Mouse (Mus musculus) forebrain, embryonic 12.5 days (tissue): Measurements from ENCODE around the gene Gal3st3. TPM values are rescaled to one million over a fixed set of nuclear protein-coding genes. Genes with fewer than 3 reads are reported as not detected.
"Not testable (repeated sequence)": the region's sequence is repeated elsewhere in the genome, so short reads cannot be mapped to it uniquely, and the experiment has no call there.

ENCODE experiments used
- ATAC-seq: fragments of 200-750 bp; cut with Nextera tagmentation; 2 replicates; pipeline ENCODE4 v1.8.0; 2017; ENCODE audit warnings: moderate TSS enrichment; ENCODE audit not compliant: low FRiP score
- H3K27ac ChIP-seq: fragments of 300-500 bp; sonication (generic); 2 replicates; pipeline ENCODE4 v1.5.1; 2016; ENCODE audit warnings: mild to moderate bottlenecking
- H3K27me3 ChIP-seq: fragments of 300-500 bp; sonication (generic); 2 replicates; pipeline ENCODE4 v1.6.1; 2016; ENCODE audit warnings: mild to moderate bottlenecking
- H3K36me3 ChIP-seq: fragments of 300-500 bp; sonication (generic); replicated peaks from 2 replicates; pipeline ENCODE4 v1.6.1; 2016; ENCODE audit warnings: mild to moderate bottlenecking
- H3K4me1 ChIP-seq: fragments of 300-500 bp; sonication (generic); 2 replicates; pipeline ENCODE4 v1.6.1; 2016
- H3K4me2 ChIP-seq: fragments of 300-500 bp; sonication (generic); 2 replicates; pipeline ENCODE4 v1.6.1; 2016; ENCODE audit warnings: mild to moderate bottlenecking, moderate library complexity
- H3K4me3 ChIP-seq: fragments of 300-500 bp; sonication (generic); replicated peaks from 2 replicates; pipeline ENCODE4 v1.5.1; 2016; ENCODE audit warnings: mild to moderate bottlenecking
- H3K9ac ChIP-seq: fragments of 300-500 bp; sonication (generic); 2 replicates; pipeline ENCODE4 v1.6.1; 2016; ENCODE audit warnings: mild to moderate bottlenecking
- H3K9me3 ChIP-seq: fragments of 300-500 bp; sonication (generic); 2 replicates; pipeline ENCODE4 v1.6.1; 2016
- WGBS: fragments of 180-500 bp; shearing (Covaris S2); methylation state at CpG from one replicate; pipeline ENCODE4 v1.1.7; 2016; 5-methylcytosine and 5-hydroxymethylcytosine counted together
- polyA plus RNA-seq: library from polyadenylated mRNA; unstranded; fragments of >200 nt; fragmentation: Nextera tagmentation; extraction: Ambion mirVana; gene quantifications from 2 replicates; pipeline ENCODE4 v1.2.1, GENCODE M21; 2016

Gal3st3 gene
- polyA plus RNA-seq, 1 experiment from 2014 or later: 17.5 TPM

GRCm38 (mm10) chr19:5323801-5324200 lies 25.7 kb downstream of the Gal3st3 start:
- Histone ChIP-seq H3K9me3 (no peaks in the 10 kb centered on the region), H3K4me2 (no peak overlapping the region), H3K27ac (no peak overlapping the region), H3K4me3 (no peak overlapping the region), H3K36me3 (no peaks in the 10 kb centered on the region), H3K27me3 (no peaks in the 10 kb centered on the region), H3K4me1 (no peaks in the 10 kb centered on the region), H3K9ac (no peak overlapping the region)
- no peak for ATAC-seq
- 65% methylated on average over 17 of the region's 17 CpGs for WGBS

GRCm38 (mm10) chr19:5327970-5328369 lies 29.8 kb downstream of the Gal3st3 start:
- Histone ChIP-seq H3K4me2 (no peak overlapping the region), H3K4me3 (no peak overlapping the region), H3K9me3 (no peaks in the 10 kb centered on the region), H3K27me3 (no peaks in the 10 kb centered on the region), H3K36me3 (no peaks in the 10 kb centered on the region), H3K27ac (no peak overlapping the region), H3K4me1 (no peaks in the 10 kb centered on the region), H3K9ac (no peak overlapping the region)
- 81% methylated on average over 19 of the region's 19 CpGs for WGBS
- no peak for ATAC-seq

GRCm38 (mm10) chr19:5334741-5335140 lies 36.6 kb downstream of the Gal3st3 start:
- Histone ChIP-seq H3K36me3 (no peaks in the 10 kb centered on the region), H3K27ac (no peak overlapping the region), H3K27me3 (no peaks in the 10 kb centered on the region), H3K4me2 (no peak overlapping the region), H3K9ac (no peak overlapping the region), H3K9me3 (no peaks in the 10 kb centered on the region), H3K4me3 (no peak overlapping the region), H3K4me1 (no peaks in the 10 kb centered on the region)
- no peak for ATAC-seq
- WGBS: 86% methylated on average over 5 of the region's 5 CpGs

GRCm38 (mm10) chr19:5335441-5335840 lies 37.3 kb downstream of the Gal3st3 start, which contains the start of gene Catsper1:
Catsper1 (plus strand) TSS chr19:5335741.
- Histone ChIP-seq H3K9ac (no peak within 1 kb of the TSS), H3K36me3 (no peaks in the 10 kb centered on the region), H3K9me3 (no peaks in the 10 kb centered on the region), H3K4me2 (no peak within 1 kb of the TSS), H3K4me1 (no peaks in the 10 kb centered on the region), H3K27ac (no peak within 1 kb of the TSS), H3K27me3 (no peaks in the 10 kb centered on the region), H3K4me3 (no peak within 1 kb of the TSS)
- 86% methylated on average over 6 of the region's 6 CpGs for WGBS
- ATAC-seq: no peak

- no peak for ATAC-seq
- no peaks in the 10 kb centered on the region for H3K27me3 ChIP-seq
- no peak overlapping the region for H3K27ac ChIP-seq
- no peak overlapping the region for H3K4me2 ChIP-seq
- H3K4me3 ChIP-seq: no peak overlapping the region
- 20% methylated on average over 5 of the region's 5 CpGs for WGBS
- no peak overlapping the region for H3K9ac ChIP-seq
- H3K9me3 ChIP-seq: no peaks in the 10 kb centered on the region
- H3K36me3 ChIP-seq: no peaks in the 10 kb centered on the region
- no peaks in the 10 kb centered on the region for H3K4me1 ChIP-seq
These were observed 39.8 kb downstream of the Gal3st3 start for GRCm38 (mm10) chr19:5337975-5338374.

GRCm38 (mm10) chr19:5341360-5341759 lies 43.2 kb downstream of the Gal3st3 start:
- Histone ChIP-seq H3K27me3 (no peaks in the 10 kb centered on the region), H3K9ac (no peak overlapping the region), H3K4me1 (no peaks in the 10 kb centered on the region), H3K4me3 (no peak overlapping the region), H3K27ac (no peak overlapping the region), H3K36me3 (no peaks in the 10 kb centered on the region), H3K9me3 (no peaks in the 10 kb centered on the region), H3K4me2 (no peak overlapping the region)
- WGBS: 88% methylated on average over 7 of the region's 7 CpGs
- no peak for ATAC-seq

GRCm38 (mm10) chr19:5345297-5346131 lies 47.4 kb downstream of the Gal3st3 start:
- no peak overlapping the region for H3K9ac ChIP-seq
- H3K4me3 ChIP-seq: no peak overlapping the region
- no peak for ATAC-seq
- H3K27me3 ChIP-seq: peaks cover 14% of the 10 kb centered on the region
- WGBS: 82% methylated on average over 6 of the region's 6 CpGs
- H3K4me2 ChIP-seq: no peak overlapping the region
- no peaks in the 10 kb centered on the region for H3K36me3 ChIP-seq
- no peak overlapping the region for H3K27ac ChIP-seq
- H3K9me3 ChIP-seq: no peaks in the 10 kb centered on the region
- H3K4me1 ChIP-seq: peaks cover 5% of the 10 kb centered on the region

- H3K27me3 ChIP-seq: peaks cover 17% of the 10 kb centered on the region
- ATAC-seq: no peak
- H3K4me2 ChIP-seq: no peak overlapping the region
- H3K36me3 ChIP-seq: no peaks in the 10 kb centered on the region
- H3K9me3 ChIP-seq: no peaks in the 10 kb centered on the region
- WGBS: 81% methylated on average over 6 of the region's 6 CpGs
- no peak overlapping the region for H3K27ac ChIP-seq
- no peak overlapping the region for H3K4me3 ChIP-seq
- H3K9ac ChIP-seq: no peak overlapping the region
- peaks cover 5% of the 10 kb centered on the region for H3K4me1 ChIP-seq
These were observed 49.9 kb downstream of the Gal3st3 start for GRCm38 (mm10) chr19:5348064-5348463.

- Histone ChIP-seq H3K9ac (peak overlapping the region; percentile 60), H3K36me3 (no peaks in the 10 kb centered on the region), H3K27ac (no peak overlapping the region), H3K9me3 (no peaks in the 10 kb centered on the region), H3K4me1 (peaks cover 5% of the 10 kb centered on the region), H3K4me3 (peak overlapping the region; percentile 38), H3K4me2 (peak overlapping the region; percentile 62), H3K27me3 (peaks cover 17% of the 10 kb centered on the region)
- 6% methylated on average over 34 of the region's 34 CpGs for WGBS
- ATAC-seq: peak; percentile 33; the same call in 1 of the 2 replicates
These were observed 50.7 kb downstream of the Gal3st3 start for GRCm38 (mm10) chr19:5348526-5349501.

GRCm38 (mm10) chr19:5349502-5349873 lies 51.4 kb downstream of the Gal3st3 start, which contains the start of gene Cst6:
Cst6 (minus strand) TSS chr19:5349574.
- H3K9me3 ChIP-seq, ATAC-seq, H3K4me1 ChIP-seq, H3K27ac ChIP-seq, H3K36me3 ChIP-seq: not testable (repeated sequence)
- Histone ChIP-seq H3K9ac (peak within 1 kb of the TSS; percentile 60), H3K4me2 (peak within 1 kb of the TSS; percentile 62), H3K4me3 (peak within 1 kb of the TSS; percentile 38), H3K27me3 (peaks cover 17% of the 10 kb centered on the region)
- 66% methylated on average over 6 of the region's 6 CpGs for WGBS

GRCm38 (mm10) chr19:5353609-5354008 lies 55.5 kb downstream of the Gal3st3 start:
- no peak overlapping the region for H3K4me3 ChIP-seq
- H3K4me2 ChIP-seq: no peak overlapping the region
- WGBS: 82% methylated on average over 2 of the region's 2 CpGs
- no peak for ATAC-seq
- no peaks in the 10 kb centered on the region for H3K36me3 ChIP-seq
- peaks cover 5% of the 10 kb centered on the region for H3K4me1 ChIP-seq
- peaks cover 17% of the 10 kb centered on the region for H3K27me3 ChIP-seq
- H3K9ac ChIP-seq: no peak overlapping the region
- no peak overlapping the region for H3K27ac ChIP-seq
- no peaks in the 10 kb centered on the region for H3K9me3 ChIP-seq

- Histone ChIP-seq H3K9ac (no peak overlapping the region), H3K27ac (no peak overlapping the region), H3K9me3 (no peaks in the 10 kb centered on the region), H3K36me3 (no peaks in the 10 kb centered on the region), H3K4me2 (no peak overlapping the region), H3K4me1 (no peaks in the 10 kb centered on the region), H3K27me3 (no peaks in the 10 kb centered on the region), H3K4me3 (no peak overlapping the region)
- no peak for ATAC-seq
- no CpG with 5 or more reads among the region's 1 CpGs for WGBS
These were observed 57.9 kb downstream of the Gal3st3 start for GRCm38 (mm10) chr19:5356080-5356479.
